Mouse (Mus musculus): ENCODE results near the gene Cfap36. TPM values are rescaled to one million over a fixed set of nuclear protein-coding genes. Genes with fewer than 3 reads are reported as not detected.
A peak's percentile ranks its signal among the peaks of the same experiment; 100 is the strongest.

Gene Cfap36
- polyA plus RNA-seq, 1 experiment, result 2.0 TPM

- no peak for DNase-seq (ENCODE audit: low read depth in 1 of 2, low spot score in 2 of 2)
- peaks cover 23% of the 10 kb centered on the region for H3K36me3 ChIP-seq (ENCODE audit: control insufficient read depth, insufficient read depth, low read length)
Observed at GRCm38 (mm10) chr11:29203653-29204052, 43.6 kb downstream of the Cfap36 start.

GRCm38 (mm10) chr11:29188981-29189380 is 58.2 kb downstream of the Cfap36 start:
- no peak for TF ChIP-seq POLR2A (IDR thresholded peaks at IDR 0.05; ENCODE audit: low read depth, low read length)
- no peak for TF ChIP-seq CTCF (IDR thresholded peaks at IDR 0.05; ENCODE audit: extremely low read depth, insufficient read depth, insufficient read length, insufficient replicate concordance)
- no peak for DNase-seq (ENCODE audit: low read depth in 1 of 2, low spot score in 2 of 2)
- peaks cover 18% of the 10 kb centered on the region for H3K36me3 ChIP-seq (ENCODE audit: control insufficient read depth, insufficient read depth, low read length)
- no peak overlapping the region for H3K27ac ChIP-seq (ENCODE audit: insufficient read depth, low read length)
- no peak overlapping the region for H3K4me3 ChIP-seq (ENCODE audit: extremely low read depth, insufficient read depth, insufficient read length)
- no peaks in the 10 kb centered on the region for H3K4me1 ChIP-seq (ENCODE audit: control insufficient read depth, insufficient read depth, insufficient read length)
- no peaks in the 10 kb centered on the region for H3K27me3 ChIP-seq (ENCODE audit: control insufficient read depth, insufficient read depth, low read length)
- WGBS, result 77% methylated on average over 2 of the region's 2 CpGs

More at GRCm38 (mm10) chr11:29203653-29204052, 43.6 kb downstream of the Cfap36 start:
- TF ChIP-seq POLR2A (IDR thresholded peaks at IDR 0.05; ENCODE audit: low read depth, low read length) (no peak), CTCF (IDR thresholded peaks at IDR 0.05; ENCODE audit: extremely low read depth, insufficient read depth, insufficient read length, insufficient replicate concordance) (no peak)
- Histone ChIP-seq H3K27me3 (ENCODE audit: control insufficient read depth, insufficient read depth, low read length) (no peaks in the 10 kb centered on the region), H3K27ac (ENCODE audit: insufficient read depth, low read length) (no peak overlapping the region), H3K4me3 (ENCODE audit: extremely low read depth, insufficient read depth, insufficient read length) (no peak overlapping the region), H3K4me1 (ENCODE audit: control insufficient read depth, insufficient read depth, insufficient read length) (no peaks in the 10 kb centered on the region)
- 81% methylated on average over 5 of the region's 5 CpGs for WGBS

GRCm38 (mm10) chr11:29181751-29182150 is 65.5 kb downstream of the Cfap36 start:
- Histone ChIP-seq H3K36me3 (ENCODE audit: control insufficient read depth, insufficient read depth, low read length) (peaks cover 20% of the 10 kb centered on the region), H3K27ac (ENCODE audit: insufficient read depth, low read length) (no peak overlapping the region), H3K4me1 (ENCODE audit: control insufficient read depth, insufficient read depth, insufficient read length) (no peaks in the 10 kb centered on the region), H3K27me3 (ENCODE audit: control insufficient read depth, insufficient read depth, low read length) (no peaks in the 10 kb centered on the region), H3K4me3 (ENCODE audit: extremely low read depth, insufficient read depth, insufficient read length) (no peak overlapping the region)
- DNase-seq (ENCODE audit: low read depth in 1 of 2, low spot score in 2 of 2), result no peak
- TF ChIP-seq CTCF (IDR thresholded peaks at IDR 0.05; ENCODE audit: extremely low read depth, insufficient read depth, insufficient read length, insufficient replicate concordance) (no peak), POLR2A (IDR thresholded peaks at IDR 0.05; ENCODE audit: low read depth, low read length) (no peak)
- WGBS, result 97% methylated on average over 5 of the region's 5 CpGs

GRCm38 (mm10) chr11:29180657-29181056 is 66.6 kb downstream of the Cfap36 start:
- Histone ChIP-seq H3K27ac (ENCODE audit: insufficient read depth, low read length) (no peak overlapping the region), H3K4me3 (ENCODE audit: extremely low read depth, insufficient read depth, insufficient read length) (no peak overlapping the region), H3K4me1 (ENCODE audit: control insufficient read depth, insufficient read depth, insufficient read length) (no peaks in the 10 kb centered on the region), H3K27me3 (ENCODE audit: control insufficient read depth, insufficient read depth, low read length) (no peaks in the 10 kb centered on the region), H3K36me3 (ENCODE audit: control insufficient read depth, insufficient read depth, low read length) (peaks cover 16% of the 10 kb centered on the region)
- no peak for DNase-seq (ENCODE audit: low read depth in 1 of 2, low spot score in 2 of 2)
- no peak for TF ChIP-seq POLR2A (IDR thresholded peaks at IDR 0.05; ENCODE audit: low read depth, low read length)
- no peak for TF ChIP-seq CTCF (IDR thresholded peaks at IDR 0.05; ENCODE audit: extremely low read depth, insufficient read depth, insufficient read length, insufficient replicate concordance)
- WGBS, result 87% methylated on average over 3 of the region's 3 CpGs

GRCm38 (mm10) chr11:29179319-29179718 is 67.9 kb downstream of the Cfap36 start:
- no peak overlapping the region for H3K4me3 ChIP-seq (ENCODE audit: extremely low read depth, insufficient read depth, insufficient read length)
- H3K36me3 ChIP-seq (ENCODE audit: control insufficient read depth, insufficient read depth, low read length), result peaks cover 13% of the 10 kb centered on the region
- 92% methylated on average over 1 of the region's 1 CpGs for WGBS
- no peak overlapping the region for H3K27ac ChIP-seq (ENCODE audit: insufficient read depth, low read length)
- peaks cover 3% of the 10 kb centered on the region; the same call in 1 of the 2 replicates for H3K4me1 ChIP-seq (ENCODE audit: control insufficient read depth, insufficient read depth, insufficient read length)
- TF ChIP-seq CTCF (IDR thresholded peaks at IDR 0.05; ENCODE audit: extremely low read depth, insufficient read depth, insufficient read length, insufficient replicate concordance), result no peak
- no peak for TF ChIP-seq POLR2A (IDR thresholded peaks at IDR 0.05; ENCODE audit: low read depth, low read length)
- DNase-seq (ENCODE audit: low read depth in 1 of 2, low spot score in 2 of 2), result no peak
- no peaks in the 10 kb centered on the region for H3K27me3 ChIP-seq (ENCODE audit: control insufficient read depth, insufficient read depth, low read length)

- no peaks in the 10 kb centered on the region for H3K36me3 ChIP-seq (ENCODE audit: control insufficient read depth, insufficient read depth, low read length)
- no peak for TF ChIP-seq CTCF (IDR thresholded peaks at IDR 0.05; ENCODE audit: extremely low read depth, insufficient read depth, insufficient read length, insufficient replicate concordance)
- TF ChIP-seq POLR2A (IDR thresholded peaks at IDR 0.05; ENCODE audit: low read depth, low read length), result no peak
- H3K27ac ChIP-seq (ENCODE audit: insufficient read depth, low read length), result no peak overlapping the region
- WGBS, result 2% methylated on average over 13 of the region's 13 CpGs
- no peak for DNase-seq (ENCODE audit: low read depth in 1 of 2, low spot score in 2 of 2)
- peaks cover 4% of the 10 kb centered on the region; the same call in 1 of the 2 replicates for H3K4me1 ChIP-seq (ENCODE audit: control insufficient read depth, insufficient read depth, insufficient read length)
- H3K27me3 ChIP-seq (ENCODE audit: control insufficient read depth, insufficient read depth, low read length), result no peaks in the 10 kb centered on the region
- peak overlapping the region; percentile 98 for H3K4me3 ChIP-seq (ENCODE audit: extremely low read depth, insufficient read depth, insufficient read length)
Observed at GRCm38 (mm10) chr11:29173706-29174436, 73.3 kb downstream of the Cfap36 start.

GRCm38 (mm10) chr11:29173125-29173631 is 74.0 kb downstream of the Cfap36 start:
- H3K4me3 ChIP-seq (ENCODE audit: extremely low read depth, insufficient read depth, insufficient read length), result peak overlapping the region; percentile 98
- peak; percentile 40 to 64 for DNase-seq (ENCODE audit: low read depth in 1 of 2, low spot score in 2 of 2)
- H3K27ac ChIP-seq (ENCODE audit: insufficient read depth, low read length), result peak overlapping the region; percentile 95
- WGBS, result under 1% methylated on average over 38 of the region's 38 CpGs
- no peaks in the 10 kb centered on the region for H3K36me3 ChIP-seq (ENCODE audit: control insufficient read depth, insufficient read depth, low read length)
- H3K4me1 ChIP-seq (ENCODE audit: control insufficient read depth, insufficient read depth, insufficient read length), result peaks cover 4% of the 10 kb centered on the region; the same call in 1 of the 2 replicates
- peak; percentile 15; the same call in 1 of the 2 replicates for TF ChIP-seq CTCF (IDR thresholded peaks at IDR 0.05; ENCODE audit: extremely low read depth, insufficient read depth, insufficient read length, insufficient replicate concordance)
- TF ChIP-seq POLR2A (IDR thresholded peaks at IDR 0.05; ENCODE audit: low read depth, low read length), result no peak; the same call in 1 of the 2 replicates
- no peaks in the 10 kb centered on the region for H3K27me3 ChIP-seq (ENCODE audit: control insufficient read depth, insufficient read depth, low read length)
